Mouse (Mus musculus) left cerebral cortex, adult 8-10 months (tissue): Measurements from ENCODE around the gene Atpaf1. TPM values are rescaled to one million over a fixed set of nuclear protein-coding genes. Genes with fewer than 3 reads are reported as not detected.

Source experiments
- DNase-seq, 2 experiments: peaks; one replicate each; pipeline ENCODE4 v3.0.0; 2022; ENCODE audit warnings: low spot score in 2 of 2
- total RNA-seq, 4 experiments: library from RNA; stranded (reverse); gene quantifications; 2 replicates each; pipeline ENCODE4 v1.2.4; 2022

Atpaf1 gene
- total RNA-seq, result 10 to 100 TPM; 77.6 to 82.8 (median 81.9) TPM

- DNase-seq, result peak; percentile 69 to 78
Measured at GRCm38 (mm10) chr4:115784769-115785510, at the start of gene Atpaf1. Gene Atpaf1, plus strand, starts transcription at chr4:115784812.

GRCm38 (mm10) chr4:115734867-115735266 is 49.7 kb upstream of the Atpaf1 start:
- no peak for DNase-seq

- DNase-seq, result peak; percentile 93 to 96
Measured at GRCm38 (mm10) chr4:115737551-115738041, 47.0 kb upstream of the Atpaf1 start, which contains the start of gene Efcab14. Gene Efcab14, plus strand, starts transcription at chr4:115737744.

GRCm38 (mm10) chr4:115738481-115738985 is 46.1 kb upstream of the Atpaf1 start:
- no peak for DNase-seq

GRCm38 (mm10) chr4:115742658-115743057 is 42.0 kb upstream of the Atpaf1 start:
- DNase-seq, result no peak

- DNase-seq, result no peak
Measured at GRCm38 (mm10) chr4:115743096-115743495, 41.5 kb upstream of the Atpaf1 start.

GRCm38 (mm10) chr4:115748181-115748580 is 36.4 kb upstream of the Atpaf1 start:
- no peak for DNase-seq

GRCm38 (mm10) chr4:115749336-115749735 is 35.3 kb upstream of the Atpaf1 start:
- DNase-seq, result no peak

- DNase-seq, result no peak
Measured at GRCm38 (mm10) chr4:115754101-115754500, 30.5 kb upstream of the Atpaf1 start.

GRCm38 (mm10) chr4:115754851-115755250 is 29.8 kb upstream of the Atpaf1 start:
- DNase-seq, result no peak

- no peak for DNase-seq
Measured at GRCm38 (mm10) chr4:115761206-115761605, 23.4 kb upstream of the Atpaf1 start.

GRCm38 (mm10) chr4:115764581-115764980 is 20.0 kb upstream of the Atpaf1 start:
- DNase-seq, result no peak

- DNase-seq, result no peak
Measured at GRCm38 (mm10) chr4:115767647-115768467, 16.8 kb upstream of the Atpaf1 start.

GRCm38 (mm10) chr4:115775056-115775455 is 9.6 kb upstream of the Atpaf1 start:
- DNase-seq, result no peak

GRCm38 (mm10) chr4:115777627-115778026 is 7.0 kb upstream of the Atpaf1 start:
- DNase-seq, result no peak

GRCm38 (mm10) chr4:115780269-115780668 is 4.3 kb upstream of the Atpaf1 start:
- DNase-seq, result peak in 1 of 2 experiments; percentile 48

GRCm38 (mm10) chr4:115780918-115781317 is 3.7 kb upstream of the Atpaf1 start, which contains the start of gene Tex38:
Gene Tex38, minus strand, starts transcription at chr4:115781018.
- DNase-seq, result no peak

- DNase-seq, result no peak
Measured at GRCm38 (mm10) chr4:115782026-115782805, 2.4 kb upstream of the Atpaf1 start.

GRCm38 (mm10) chr4:115785511-115786034 is 961 bp downstream of the Atpaf1 start:
- DNase-seq, result no peak

- DNase-seq, result no peak
Measured at GRCm38 (mm10) chr4:115790864-115791263, 6.3 kb downstream of the Atpaf1 start.

GRCm38 (mm10) chr4:115795360-115795759 is 10.7 kb downstream of the Atpaf1 start:
- DNase-seq, result no peak
